Mouse (Mus musculus): ENCODE measurements around the gene Nrg4.

The Nrg4 gene

GRCm38 (mm10) chr9:55213396-55213795, 113.2 kb downstream of the Nrg4 start:
- DNase-seq (ENCODE audit: low spot score), result no peak

- no peak for DNase-seq (ENCODE audit: low spot score)
Measured at GRCm38 (mm10) chr9:55211611-55212010, 115.0 kb downstream of the Nrg4 start.

- DNase-seq (ENCODE audit: low spot score), result peak; percentile 30
Measured at GRCm38 (mm10) chr9:55208790-55209481, 117.7 kb downstream of the Nrg4 start, which contains the start of gene Fbxo22. TSS of gene Fbxo22 (plus strand) at chr9:55208925.

- DNase-seq (ENCODE audit: low spot score), result no peak
Measured at GRCm38 (mm10) chr9:55208458-55208789, 118.2 kb downstream of the Nrg4 start.

GRCm38 (mm10) chr9:55199348-55199747, 127.3 kb downstream of the Nrg4 start:
- DNase-seq (ENCODE audit: low spot score), result no peak

GRCm38 (mm10) chr9:55198260-55198659, 128.4 kb downstream of the Nrg4 start:
- no peak for DNase-seq (ENCODE audit: low spot score)

GRCm38 (mm10) chr9:55195876-55196275, 130.8 kb downstream of the Nrg4 start:
- no peak for DNase-seq (ENCODE audit: low spot score)

- DNase-seq (ENCODE audit: low spot score), result no peak
Measured at GRCm38 (mm10) chr9:55174235-55174634, 152.4 kb downstream of the Nrg4 start.

GRCm38 (mm10) chr9:55172195-55172685, 154.4 kb downstream of the Nrg4 start:
- DNase-seq (ENCODE audit: low spot score), result no peak

- DNase-seq (ENCODE audit: low spot score), result no peak
Measured at GRCm38 (mm10) chr9:55170655-55171412, 155.8 kb downstream of the Nrg4 start.

All from urinary bladder, postnatal 10 days (tissue).